Mouse (Mus musculus) forebrain, embryonic 12.5 days (tissue): ENCODE results near the gene Lgi1. TPM values are rescaled to one million over a fixed set of nuclear protein-coding genes. Genes with fewer than 3 reads are reported as not detected.

Source experiments
- ATAC-seq: fragments of 200-750 bp; cut with Nextera tagmentation; 2 replicates; pipeline ENCODE4 v1.8.0; 2017; ENCODE audit warnings: moderate TSS enrichment; ENCODE audit not compliant: low FRiP score
- H3K27ac ChIP-seq: fragments of 300-500 bp; sonication (generic); 2 replicates; pipeline ENCODE4 v1.5.1; 2016; ENCODE audit warnings: mild to moderate bottlenecking
- H3K27me3 ChIP-seq: fragments of 300-500 bp; sonication (generic); 2 replicates; pipeline ENCODE4 v1.6.1; 2016; ENCODE audit warnings: mild to moderate bottlenecking
- H3K36me3 ChIP-seq: fragments of 300-500 bp; sonication (generic); replicated peaks from 2 replicates; pipeline ENCODE4 v1.6.1; 2016; ENCODE audit warnings: mild to moderate bottlenecking
- H3K4me1 ChIP-seq: fragments of 300-500 bp; sonication (generic); 2 replicates; pipeline ENCODE4 v1.6.1; 2016
- H3K4me2 ChIP-seq: fragments of 300-500 bp; sonication (generic); 2 replicates; pipeline ENCODE4 v1.6.1; 2016; ENCODE audit warnings: mild to moderate bottlenecking, moderate library complexity
- H3K4me3 ChIP-seq: fragments of 300-500 bp; sonication (generic); replicated peaks from 2 replicates; pipeline ENCODE4 v1.5.1; 2016; ENCODE audit warnings: mild to moderate bottlenecking
- H3K9ac ChIP-seq: fragments of 300-500 bp; sonication (generic); 2 replicates; pipeline ENCODE4 v1.6.1; 2016; ENCODE audit warnings: mild to moderate bottlenecking
- H3K9me3 ChIP-seq: fragments of 300-500 bp; sonication (generic); 2 replicates; pipeline ENCODE4 v1.6.1; 2016
- WGBS: fragments of 180-500 bp; shearing (Covaris S2); methylation state at CpG from one replicate; pipeline ENCODE4 v1.1.7; 2016; 5-methylcytosine and 5-hydroxymethylcytosine counted together
- polyA plus RNA-seq: library from polyadenylated mRNA; unstranded; fragments of >200 nt; fragmentation: Nextera tagmentation; extraction: Ambion mirVana; gene quantifications from 2 replicates; pipeline ENCODE4 v1.2.1, GENCODE M21; 2016

The Lgi1 gene
- polyA plus RNA-seq, 1 experiment from 2014 or later: 2.4 TPM

GRCm38 (mm10) chr19:38354819-38355360 lies 90.6 kb downstream of the Lgi1 start:
- Histone ChIP-seq H3K4me3 (no peak overlapping the region), H3K4me1 (no peaks in the 10 kb centered on the region), H3K27me3 (peaks cover 20% of the 10 kb centered on the region), H3K9ac (no peak overlapping the region), H3K4me2 (no peak overlapping the region), H3K27ac (no peak overlapping the region), H3K36me3 (no peaks in the 10 kb centered on the region), H3K9me3 (no peaks in the 10 kb centered on the region)
- 69% methylated on average over 10 of the region's 10 CpGs for WGBS
- no peak for ATAC-seq

GRCm38 (mm10) chr19:38356211-38356828 lies 92.0 kb downstream of the Lgi1 start:
- H3K9ac ChIP-seq: no peak overlapping the region
- H3K9me3 ChIP-seq: no peaks in the 10 kb centered on the region
- H3K36me3 ChIP-seq: no peaks in the 10 kb centered on the region
- ATAC-seq: no peak
- H3K4me2 ChIP-seq: no peak overlapping the region
- H3K4me1 ChIP-seq: no peaks in the 10 kb centered on the region
- no peak overlapping the region for H3K4me3 ChIP-seq
- H3K27me3 ChIP-seq: peaks cover 7% of the 10 kb centered on the region
- 86% methylated on average over 8 of the region's 8 CpGs for WGBS
- H3K27ac ChIP-seq: no peak overlapping the region

- Histone ChIP-seq H3K4me3 (no peak overlapping the region), H3K4me1 (no peaks in the 10 kb centered on the region), H3K27ac (no peak overlapping the region), H3K27me3 (no peaks in the 10 kb centered on the region), H3K4me2 (no peak overlapping the region), H3K36me3 (no peaks in the 10 kb centered on the region), H3K9ac (no peak overlapping the region), H3K9me3 (no peaks in the 10 kb centered on the region)
- 80% methylated on average over 9 of the region's 9 CpGs for WGBS
- ATAC-seq: no peak
Measured at GRCm38 (mm10) chr19:38357956-38358623, 93.8 kb downstream of the Lgi1 start.

GRCm38 (mm10) chr19:38359287-38359686 lies 95.0 kb downstream of the Lgi1 start:
- Histone ChIP-seq H3K9ac (no peak overlapping the region), H3K27me3 (no peaks in the 10 kb centered on the region), H3K4me3 (no peak overlapping the region), H3K4me1 (no peaks in the 10 kb centered on the region), H3K27ac (no peak overlapping the region), H3K4me2 (no peak overlapping the region), H3K9me3 (no peaks in the 10 kb centered on the region), H3K36me3 (no peaks in the 10 kb centered on the region)
- ATAC-seq: no peak
- WGBS: 83% methylated on average over 1 of the region's 1 CpGs

Other genes starting within 250 kb of the Lgi1 start
- gene Myof, start 221.0 kb upstream of the Lgi1 start, polyA plus RNA-seq: 2.1 and 2.9 TPM in 2 replicates
- 52.9 and 54.7 TPM in 2 replicates for gene Cep55, start 209.5 kb upstream of the Lgi1 start, polyA plus RNA-seq
- not detected in 2 replicates for gene Ffar4, start 167.5 kb upstream of the Lgi1 start, polyA plus RNA-seq
- 0.75 and 0.94 TPM in 2 replicates for gene Rbp4, start 139.3 kb upstream of the Lgi1 start, polyA plus RNA-seq
- gene Pde6c, start 131.8 kb upstream of the Lgi1 start, polyA plus RNA-seq: not detected in 2 replicates
- 51.8 and 58.4 TPM in 2 replicates for gene Fra10ac1, start 40.4 kb upstream of the Lgi1 start, polyA plus RNA-seq
- 4.7 and 5.1 TPM in 2 replicates for gene Slc35g1, start 131.4 kb downstream of the Lgi1 start, polyA plus RNA-seq
- gene Plce1, start 216.6 kb downstream of the Lgi1 start, polyA plus RNA-seq: 6.0 and 6.2 TPM in 2 replicates